Mouse (Mus musculus) brain, embryonic 14.5 days (tissue): ENCODE data around the gene Kcnk3.

ENCODE experiments used
- CTCF ChIP-seq: fragments of 200-500 bp; IDR thresholded peaks from 2 replicates; pipeline ENCODE4 v1.5.1; 2012; ENCODE audit warnings: inconsistent platforms, mild to moderate bottlenecking, moderate library complexity, borderline replicate concordance; ENCODE audit not compliant: insufficient read depth, insufficient read length; ENCODE audit errors: extremely low read depth
- POLR2A ChIP-seq: fragments of 200-500 bp; IDR thresholded peaks from 2 replicates; pipeline ENCODE4 v1.6.1; 2012; ENCODE audit warnings: mild to moderate bottlenecking, inconsistent platforms, borderline replicate concordance; ENCODE audit not compliant: poor library complexity, insufficient read depth, insufficient read length, severe bottlenecking; ENCODE audit errors: extremely low read depth

DNA sequence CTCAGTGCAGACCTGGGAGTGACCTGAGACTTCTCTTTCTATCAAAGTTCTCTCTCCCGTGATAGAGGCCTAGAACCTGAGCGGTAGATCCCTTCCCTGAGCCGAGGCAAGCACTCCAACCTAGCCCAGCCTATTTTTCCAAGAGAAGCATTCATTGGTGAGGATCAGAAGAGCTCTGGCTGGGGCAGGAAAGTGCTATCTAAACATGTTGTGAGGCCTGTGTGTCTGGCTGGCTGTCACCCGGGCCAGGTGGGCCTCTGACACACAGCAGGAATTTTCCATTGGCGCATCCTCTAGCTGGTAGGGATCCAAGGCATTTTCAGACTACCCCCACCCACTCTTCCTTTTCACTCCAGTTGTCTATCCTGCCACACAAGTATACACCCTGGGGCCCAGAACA, 16.1 kb upstream of the Kcnk3 start:
- TF ChIP-seq CTCF (no peak), POLR2A (no peak)
